Mouse (Mus musculus): Measurements from ENCODE around the gene Il1r1.

Gene Il1r1

DNA sequence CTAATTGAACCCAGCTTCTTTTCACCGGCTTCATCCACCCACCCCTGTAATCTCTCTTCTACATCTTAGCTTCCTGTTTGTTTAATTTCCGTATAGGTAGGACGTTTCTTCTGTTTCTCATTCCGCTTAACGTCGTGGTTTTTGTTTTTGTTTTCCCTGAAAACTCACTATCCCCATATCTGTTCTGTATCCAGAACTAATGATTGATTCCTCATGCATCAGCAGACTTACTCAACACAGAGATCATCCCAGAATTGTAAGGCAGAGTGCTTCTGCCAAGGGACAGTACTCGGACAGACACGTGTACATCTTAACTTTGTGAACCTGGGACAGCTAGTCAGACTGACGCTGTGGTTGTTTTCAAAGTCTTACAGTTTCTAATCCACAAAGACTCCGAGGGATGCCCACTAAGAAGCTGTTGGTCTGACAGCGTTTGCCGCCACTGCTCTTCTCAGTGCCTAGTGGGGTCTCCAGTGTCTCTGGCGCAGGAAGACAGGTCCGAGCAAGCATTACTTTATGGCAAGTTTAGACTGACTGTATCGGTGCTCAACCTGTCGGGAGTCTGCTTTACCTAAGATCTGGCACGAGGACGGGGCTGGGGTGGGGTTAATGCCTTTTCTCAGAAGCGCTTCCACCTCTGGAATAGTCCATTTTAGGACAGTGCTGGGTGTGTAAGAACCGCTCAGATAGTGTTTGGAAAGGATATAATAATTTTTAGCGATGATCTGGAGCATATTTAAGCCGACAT is 100.2 kb downstream of the Il1r1 start:
- DNase-seq: no peak

- DNase-seq: no peak
Observed at GRCm38 (mm10) chr1:40325711-40326327, 100.9 kb downstream of the Il1r1 start.

GRCm38 (mm10) chr1:40327604-40328003 is 102.7 kb downstream of the Il1r1 start:
- no peak for DNase-seq

DNA sequence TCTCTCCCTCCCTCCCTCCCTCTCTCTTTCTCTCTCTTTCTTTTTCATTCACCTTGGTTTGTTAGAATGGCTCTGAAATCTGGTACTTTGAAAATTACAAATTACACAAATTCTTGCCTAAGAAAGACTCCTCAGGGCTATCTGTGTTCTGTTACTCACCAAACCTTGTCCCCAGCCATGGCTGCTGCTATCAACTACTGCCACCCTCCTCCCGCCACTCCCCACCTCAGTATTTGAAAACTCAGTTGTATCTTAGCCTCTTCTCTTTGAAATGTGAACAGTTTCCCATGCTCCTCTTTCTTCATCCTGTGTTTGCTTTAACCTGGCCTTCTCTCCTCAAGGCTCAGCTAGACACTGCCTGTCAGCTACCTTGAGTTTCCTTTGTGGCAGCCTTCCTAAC is 104.6 kb downstream of the Il1r1 start:
- no peak for DNase-seq

DNA sequence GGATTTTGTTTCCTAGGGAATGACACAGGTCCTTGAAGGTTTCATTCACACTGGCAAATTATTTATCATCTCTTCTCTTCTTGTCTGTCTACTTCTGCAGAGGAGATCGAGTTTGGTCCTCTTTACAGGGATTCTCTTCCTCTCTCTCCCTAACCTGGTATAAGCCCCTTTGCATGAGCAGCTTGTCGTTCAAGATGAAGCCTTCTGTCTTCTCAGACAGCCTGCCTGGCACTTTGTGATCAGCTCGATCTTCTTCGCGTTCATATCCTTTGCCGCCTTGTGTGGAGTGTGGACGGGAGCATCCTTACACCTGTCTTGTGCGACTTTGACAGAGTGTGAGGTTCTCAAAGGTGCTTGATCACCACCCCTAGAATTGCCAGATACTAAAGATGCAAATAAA is 105.3 kb downstream of the Il1r1 start:
- DNase-seq: no peak

DNA sequence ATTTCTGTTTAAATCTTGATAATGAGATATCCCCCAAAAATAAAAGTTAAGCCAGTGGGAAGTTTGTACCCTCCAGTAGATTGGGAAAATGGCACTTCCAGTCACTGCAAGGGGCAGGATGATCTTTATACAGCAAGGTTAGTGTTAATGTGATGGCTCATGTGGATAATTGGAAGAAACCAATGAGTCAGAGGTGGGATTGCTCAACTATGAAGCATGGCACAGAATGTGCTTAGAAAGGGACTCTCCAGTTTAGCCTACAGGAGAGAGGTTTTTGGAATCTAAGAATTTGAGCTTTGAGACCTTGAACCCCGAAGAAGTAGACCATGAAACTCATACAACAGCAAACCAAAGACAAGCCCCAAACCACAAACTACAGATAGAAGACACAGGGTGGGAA is 114.5 kb downstream of the Il1r1 start:
- no peak for DNase-seq

GRCm38 (mm10) chr1:40340102-40340501 is 115.2 kb downstream of the Il1r1 start:
- DNase-seq: no peak

GRCm38 (mm10) chr1:40352158-40352903 is 127.5 kb downstream of the Il1r1 start:
- DNase-seq: no peak

DNA sequence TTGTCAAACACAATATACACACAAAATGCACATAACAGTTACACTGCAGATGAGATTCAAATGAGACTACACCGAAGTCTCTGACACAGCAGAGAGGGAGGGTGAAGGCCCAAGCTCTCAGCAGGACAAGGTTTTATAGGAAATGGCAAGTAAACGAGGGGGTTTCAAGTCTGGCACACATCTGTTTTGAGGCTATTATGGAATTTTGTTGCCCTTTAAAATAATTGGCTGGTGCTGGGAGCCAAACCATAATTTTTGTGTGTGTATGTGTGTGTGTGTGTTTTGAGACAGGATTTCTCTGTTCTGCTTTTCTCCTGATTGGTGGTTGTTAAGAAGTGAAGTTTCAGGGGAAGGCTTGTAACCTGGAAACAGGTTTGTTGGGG is 128.0 kb downstream of the Il1r1 start:
- DNase-seq: no peak

GRCm38 (mm10) chr1:40354665-40355064 is 129.8 kb downstream of the Il1r1 start:
- DNase-seq: no peak

GRCm38 (mm10) chr1:40355431-40355843 is 130.6 kb downstream of the Il1r1 start:
- no peak for DNase-seq

GRCm38 (mm10) chr1:40355904-40356521 is 131.1 kb downstream of the Il1r1 start:
- DNase-seq: no peak

- no peak for DNase-seq
Observed at GRCm38 (mm10) chr1:40357921-40358320, 133.0 kb downstream of the Il1r1 start.

DNA sequence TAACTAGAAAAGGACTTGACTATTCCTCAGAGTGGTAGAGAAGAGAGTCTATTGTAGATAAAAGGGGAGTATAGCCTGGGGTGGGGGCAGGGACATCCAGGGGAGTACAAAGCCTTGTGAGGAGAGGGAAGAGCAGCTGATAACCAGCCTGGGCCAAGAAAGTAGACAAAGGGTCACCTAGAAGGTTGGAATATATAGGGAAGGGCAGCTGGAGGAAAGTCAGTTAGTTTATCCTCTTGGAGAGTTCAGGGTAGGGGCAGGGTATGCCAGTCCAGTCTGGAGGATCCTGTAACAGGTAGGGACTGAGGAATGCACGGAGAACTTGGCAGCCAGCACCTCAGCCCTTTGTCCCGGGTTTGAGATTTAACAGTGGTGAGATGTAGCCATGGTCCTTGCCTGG is 133.5 kb downstream of the Il1r1 start:
- no peak for DNase-seq

DNA sequence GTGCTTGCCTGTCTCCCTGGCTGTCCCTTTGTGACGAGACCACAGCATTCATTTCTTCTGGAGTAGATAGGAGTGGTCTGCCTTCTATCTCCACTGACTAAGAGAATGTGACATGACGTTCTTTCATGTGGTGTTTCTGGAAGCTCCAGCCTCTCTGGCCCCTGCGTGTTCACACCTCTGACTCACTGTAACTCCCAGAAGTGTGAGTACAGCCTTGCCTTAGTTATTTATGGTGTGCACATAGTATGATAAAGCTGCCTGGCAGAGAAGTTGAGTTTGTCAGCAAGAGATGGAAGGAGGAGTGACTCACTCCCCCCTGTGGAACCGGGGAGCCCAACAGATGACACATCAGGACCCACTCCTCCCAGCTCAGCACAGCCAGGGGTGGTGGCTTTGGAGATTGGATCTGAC is 133.9 kb downstream of the Il1r1 start:
- DNase-seq: no peak

- DNase-seq: no peak
Observed at GRCm38 (mm10) chr1:40359731-40360130, 134.9 kb downstream of the Il1r1 start.

DNA sequence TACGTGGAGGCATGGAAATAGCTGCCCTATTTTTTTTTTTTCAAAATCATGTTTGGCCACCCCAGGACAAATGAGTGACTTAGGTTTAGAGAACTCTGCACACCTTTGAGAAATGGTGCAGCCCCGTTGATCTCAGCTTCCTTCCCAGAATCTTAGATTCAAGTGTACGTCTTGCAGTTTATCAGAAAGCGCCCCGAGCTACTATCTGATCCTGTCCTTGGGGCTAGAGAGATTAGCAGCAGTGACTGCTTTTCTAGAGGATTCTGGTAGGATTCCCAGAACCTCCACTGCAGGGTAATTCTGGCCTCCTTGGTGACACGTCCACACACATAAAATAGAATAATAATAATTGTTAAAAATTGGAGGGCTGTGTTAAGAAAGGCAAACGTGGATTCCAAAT is 136.1 kb downstream of the Il1r1 start:
- DNase-seq: no peak

GRCm38 (mm10) chr1:40361596-40361995 is 136.7 kb downstream of the Il1r1 start:
- DNase-seq: no peak

- DNase-seq: no peak
Observed at GRCm38 (mm10) chr1:40362784-40363183, 137.9 kb downstream of the Il1r1 start.
